Mouse (Mus musculus) C2C12 (cell line): ENCODE measurements around the gene Pitpnm3.

ENCODE experiments used
- CTCF ChIP-seq: IDR thresholded peaks from one replicate; pipeline ENCODE4 v1.5.1; 2011; ENCODE audit not compliant: control insufficient read depth, insufficient read depth, insufficient read length
- MAX ChIP-seq: IDR thresholded peaks from one replicate; pipeline ENCODE4 v1.6.1; 2011; ENCODE audit warnings: mild to moderate bottlenecking, control low read depth

GRCm38 (mm10) chr11:72049171-72049759 is 86.3 kb downstream of the Pitpnm3 start:
- no peak for TF ChIP-seq MAX
- TF ChIP-seq CTCF: no peak
